Mouse (Mus musculus): ENCODE measurements around the gene Adcy4.

Adcy4 gene

GRCm38 (mm10) chr14:55783958-55784235, at the start of gene Adcy4:
TSS of gene Adcy4 (minus strand) at chr14:55784095.
- no peak for DNase-seq (ENCODE audit: low read depth, low spot score)

GRCm38 (mm10) chr14:55833126-55833525, 49.2 kb upstream of the Adcy4 start:
- DNase-seq (ENCODE audit: low read depth, low spot score): no peak

GRCm38 (mm10) chr14:55830331-55830730, 46.4 kb upstream of the Adcy4 start:
- DNase-seq (ENCODE audit: low read depth, low spot score): no peak

GRCm38 (mm10) chr14:55829854-55830253, 46.0 kb upstream of the Adcy4 start:
- no peak for DNase-seq (ENCODE audit: low read depth, low spot score)

- DNase-seq (ENCODE audit: low read depth, low spot score): no peak
These were observed 44.9 kb upstream of the Adcy4 start for GRCm38 (mm10) chr14:55828716-55829263.

- DNase-seq (ENCODE audit: low read depth, low spot score): peak; percentile 5
These were observed 42.9 kb upstream of the Adcy4 start for GRCm38 (mm10) chr14:55826551-55827340.

GRCm38 (mm10) chr14:55826142-55826541, 42.2 kb upstream of the Adcy4 start:
- DNase-seq (ENCODE audit: low read depth, low spot score): no peak

GRCm38 (mm10) chr14:55825216-55826051, 41.5 kb upstream of the Adcy4 start:
- peak; percentile 28 for DNase-seq (ENCODE audit: low read depth, low spot score)

- DNase-seq (ENCODE audit: low read depth, low spot score): no peak
These were observed 40.8 kb upstream of the Adcy4 start for GRCm38 (mm10) chr14:55824481-55825215.

- peak; percentile 6 for DNase-seq (ENCODE audit: low read depth, low spot score)
These were observed 40.1 kb upstream of the Adcy4 start for GRCm38 (mm10) chr14:55824001-55824480.

GRCm38 (mm10) chr14:55822991-55823762, 39.3 kb upstream of the Adcy4 start, which contains the start of gene Nfatc4:
TSS of gene Nfatc4 (plus strand) at chr14:55823144.
- peak; percentile 20 for DNase-seq (ENCODE audit: low read depth, low spot score)

GRCm38 (mm10) chr14:55822435-55822990, 38.6 kb upstream of the Adcy4 start:
- DNase-seq (ENCODE audit: low read depth, low spot score): peak; percentile 91

GRCm38 (mm10) chr14:55820576-55820975, 36.7 kb upstream of the Adcy4 start:
- DNase-seq (ENCODE audit: low read depth, low spot score): no peak

GRCm38 (mm10) chr14:55819845-55820405, 36.0 kb upstream of the Adcy4 start:
- DNase-seq (ENCODE audit: low read depth, low spot score): no peak

- no peak for DNase-seq (ENCODE audit: low read depth, low spot score)
These were observed 31.4 kb upstream of the Adcy4 start for GRCm38 (mm10) chr14:55815310-55815751.

- no peak for DNase-seq (ENCODE audit: low read depth, low spot score)
These were observed 31.0 kb upstream of the Adcy4 start for GRCm38 (mm10) chr14:55814885-55815284.

- no peak for DNase-seq (ENCODE audit: low read depth, low spot score)
These were observed 11.7 kb upstream of the Adcy4 start for GRCm38 (mm10) chr14:55795380-55796163.

GRCm38 (mm10) chr14:55793946-55794345, 10.1 kb upstream of the Adcy4 start:
- DNase-seq (ENCODE audit: low read depth, low spot score): no peak

GRCm38 (mm10) chr14:55793461-55793860, 9.6 kb upstream of the Adcy4 start:
- DNase-seq (ENCODE audit: low read depth, low spot score): no peak
